Mouse (Mus musculus) thymus, adult 2 months (tissue): Measurements from ENCODE around the gene Otud7a. TPM values are rescaled to one million over a fixed set of nuclear protein-coding genes. Genes with fewer than 3 reads are reported as not detected.

Experiments
- DNase-seq: peaks from one replicate; pipeline ENCODE4 v3.0.0; 2021
- H3K27ac ChIP-seq: fragments of 200-500 bp; 2 replicates; pipeline ENCODE4 v1.5.1; 2012; ENCODE audit warnings: low read length, control low read depth; ENCODE audit not compliant: control insufficient read depth, insufficient read depth
- H3K27me3 ChIP-seq: fragments of 200-500 bp; 2 replicates; pipeline ENCODE4 v1.6.1; 2012; ENCODE audit warnings: mild to moderate bottlenecking, low read length, moderate library complexity, mixed read lengths; ENCODE audit not compliant: control insufficient read depth, insufficient read depth
- H3K36me3 ChIP-seq: fragments of 200-500 bp; 2 replicates; pipeline ENCODE4 v1.6.1; 2012; ENCODE audit warnings: mild to moderate bottlenecking, low read length, moderate library complexity; ENCODE audit not compliant: control insufficient read depth, insufficient read depth
- H3K4me1 ChIP-seq: fragments of 200-500 bp; replicated peaks from 2 replicates; pipeline ENCODE4 v1.6.1; 2012; ENCODE audit warnings: low read length; ENCODE audit not compliant: control insufficient read depth, insufficient read depth
- H3K4me3 ChIP-seq: fragments of 200-500 bp; 2 replicates; pipeline ENCODE4 v1.5.1; 2012; ENCODE audit warnings: mild to moderate bottlenecking, low read length, control low read depth, moderate library complexity; ENCODE audit not compliant: control insufficient read depth, insufficient read depth
- CTCF ChIP-seq: fragments of 200-500 bp; IDR thresholded peaks from 2 replicates; pipeline ENCODE4 v1.5.1; 2012; ENCODE audit warnings: mild to moderate bottlenecking, control low read depth, low read length, moderate library complexity, borderline replicate concordance; ENCODE audit not compliant: control insufficient read depth, poor library complexity, insufficient read depth; ENCODE audit errors: extremely low read depth
- POLR2A ChIP-seq: fragments of 200-500 bp; IDR thresholded peaks from 2 replicates; pipeline ENCODE4 v1.6.1; 2012; ENCODE audit warnings: mild to moderate bottlenecking, low read length, control low read depth, moderate library complexity; ENCODE audit not compliant: control insufficient read depth, poor library complexity, insufficient read depth; ENCODE audit errors: extremely low read depth
- WGBS: fragments of 180-500 bp; shearing (Covaris S2); methylation state at CpG from one replicate; pipeline ENCODE4 v1.1.7; 2018; 5-methylcytosine and 5-hydroxymethylcytosine counted together
- polyA plus RNA-seq: library from polyadenylated mRNA; depleted of rRNA; stranded (reverse); fragments of >200 nt; gene quantifications from 2 replicates; pipeline ENCODE4 v1.2.3, GENCODE M21; 2012

Otud7a gene
- polyA plus RNA-seq, 1 experiment = 0.12 TPM

DNA sequence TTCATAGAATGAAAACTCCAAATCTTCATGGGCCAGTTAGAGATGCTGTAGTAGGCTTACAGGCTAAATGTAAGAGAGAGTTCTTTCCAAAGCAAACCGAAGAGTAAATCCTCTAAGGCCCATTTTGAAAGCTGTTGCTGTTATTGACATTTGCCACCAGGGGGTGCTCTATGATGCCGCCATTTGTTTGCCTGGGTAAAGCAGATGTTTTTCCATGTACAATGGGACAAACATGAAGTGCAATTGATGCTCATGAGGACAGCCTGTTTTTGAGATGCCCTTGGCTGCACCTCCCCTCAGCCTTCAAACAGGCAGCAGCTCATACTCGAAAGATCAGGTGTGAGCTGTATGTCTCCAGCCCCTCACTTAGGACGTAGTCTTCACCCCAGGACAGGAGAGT lies 307.5 kb downstream of the Otud7a start:
- H3K27me3 ChIP-seq = peaks cover 3% of the 10 kb centered on the region; the same call in 1 of the 2 replicates
- H3K27ac ChIP-seq = no peak overlapping the region
- TF ChIP-seq POLR2A = no peak
- TF ChIP-seq CTCF = no peak
- peak; percentile 51 for DNase-seq
- H3K36me3 ChIP-seq = no peaks in the 10 kb centered on the region
- WGBS = 45% methylated on average over 4 of the region's 4 CpGs
- no peak overlapping the region for H3K4me3 ChIP-seq
- H3K4me1 ChIP-seq = peaks cover 21% of the 10 kb centered on the region

DNA sequence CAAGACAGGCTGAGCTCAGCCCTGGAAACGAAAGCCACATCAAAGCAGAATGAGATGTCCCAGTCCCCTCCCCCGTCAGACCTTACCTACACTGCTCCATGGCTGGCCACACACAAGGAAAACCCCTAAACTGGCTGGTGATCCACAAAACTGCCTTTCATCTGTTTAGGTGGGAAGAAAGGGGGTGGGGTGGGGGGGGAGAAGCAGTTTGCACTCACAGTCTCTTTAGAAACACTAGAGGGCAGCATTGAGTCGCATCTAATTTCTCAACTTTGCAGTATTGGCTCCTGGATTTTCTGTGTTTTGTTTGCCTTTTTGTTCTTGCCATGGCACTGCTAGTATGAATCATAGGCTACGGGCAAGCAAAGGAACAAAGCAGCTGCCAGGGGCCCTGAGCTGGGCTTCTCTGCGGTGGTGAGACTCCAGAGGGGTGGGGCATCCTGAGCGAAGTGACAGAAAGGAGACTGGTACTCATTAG lies 308.8 kb downstream of the Otud7a start:
- H3K27me3 ChIP-seq = peaks cover 12% of the 10 kb centered on the region; the same call in 1 of the 2 replicates
- whole genome bisulfite sequencing = 14% methylated on average over 6 of the region's 6 CpGs
- H3K27ac ChIP-seq = no peak overlapping the region
- DNase-seq = no peak
- peaks cover 28% of the 10 kb centered on the region for H3K4me1 ChIP-seq
- no peaks in the 10 kb centered on the region for H3K36me3 ChIP-seq
- no peak overlapping the region for H3K4me3 ChIP-seq
- no peak for TF ChIP-seq POLR2A
- no peak for TF ChIP-seq CTCF

DNA sequence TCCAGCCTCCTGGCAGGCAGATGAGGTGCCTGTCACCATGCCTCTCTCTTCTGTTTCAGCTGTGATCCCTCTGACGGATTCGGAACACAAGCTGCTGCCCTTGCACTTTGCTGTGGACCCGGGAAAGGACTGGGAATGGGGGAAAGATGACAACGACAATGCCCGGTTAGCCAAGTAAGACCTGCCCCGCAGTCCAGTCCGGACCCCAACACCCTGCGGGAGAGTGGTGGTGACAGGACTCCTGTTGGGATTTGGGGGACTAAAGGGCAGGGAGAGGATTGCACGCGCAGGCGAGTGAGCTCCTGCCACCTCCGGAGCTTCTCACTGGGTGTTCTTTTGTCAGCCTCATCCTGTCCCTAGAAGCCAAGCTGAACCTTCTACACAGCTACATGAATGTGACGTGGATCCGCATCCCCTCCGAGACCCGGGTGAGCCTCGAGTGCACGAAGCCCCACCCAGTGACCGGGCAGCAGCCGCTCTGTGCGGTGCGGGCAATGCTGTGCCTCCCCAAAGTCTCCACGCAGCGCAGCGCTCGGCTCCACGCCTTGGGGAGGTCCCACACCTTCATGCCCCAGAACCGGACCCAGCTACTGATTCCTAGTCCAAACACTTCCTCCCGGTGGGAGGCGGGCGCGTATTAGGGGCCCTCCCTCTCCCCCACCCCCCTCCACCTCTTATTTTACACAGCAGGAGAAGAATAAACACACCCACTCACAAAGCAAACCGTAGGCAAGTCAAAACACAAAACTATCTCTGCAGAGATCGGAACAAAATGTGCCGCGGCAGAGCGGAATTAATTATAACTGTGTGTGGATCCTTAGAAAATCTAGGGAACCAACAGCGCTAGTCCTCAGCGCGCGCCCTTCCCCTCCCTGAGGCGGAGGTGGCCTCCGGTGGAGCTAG lies 310.3 kb downstream of the Otud7a start:
- DNase-seq = peak; percentile 31
- peaks cover 20% of the 10 kb centered on the region; the same call in 1 of the 2 replicates for H3K27me3 ChIP-seq
- H3K4me1 ChIP-seq = peaks cover 30% of the 10 kb centered on the region
- no peaks in the 10 kb centered on the region for H3K36me3 ChIP-seq
- H3K27ac ChIP-seq = no peak overlapping the region
- 8% methylated on average over 43 of the region's 43 CpGs for WGBS
- TF ChIP-seq CTCF (no peak), POLR2A (no peak)
- peak overlapping the region; percentile 24 for H3K4me3 ChIP-seq

DNA sequence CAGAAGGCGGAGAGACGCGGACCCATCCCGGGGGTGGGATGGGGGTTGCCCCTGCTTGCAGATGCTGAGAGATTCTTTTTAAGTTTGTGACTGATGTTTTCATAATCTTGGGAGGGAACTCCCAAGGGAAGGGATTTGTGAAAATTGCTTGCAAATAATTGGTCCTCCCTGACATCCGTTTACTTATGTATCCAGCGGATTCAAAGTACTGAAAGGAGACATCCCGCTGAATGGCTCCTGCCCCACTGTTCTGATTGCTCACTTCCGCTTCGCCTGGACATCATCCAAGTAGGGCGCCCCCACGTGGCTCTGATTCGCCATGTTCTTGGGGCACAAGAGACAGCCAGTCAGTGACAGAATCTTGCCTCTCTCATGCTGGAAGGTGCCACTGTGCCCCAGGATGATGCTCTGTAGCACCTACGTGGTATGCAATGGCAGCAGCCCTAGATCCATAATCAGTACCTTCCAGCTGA lies 311.0 kb downstream of the Otud7a start:
- WGBS = 3% methylated on average over 13 of the region's 13 CpGs
- no peak overlapping the region for H3K27ac ChIP-seq
- H3K36me3 ChIP-seq = no peaks in the 10 kb centered on the region

DNA sequence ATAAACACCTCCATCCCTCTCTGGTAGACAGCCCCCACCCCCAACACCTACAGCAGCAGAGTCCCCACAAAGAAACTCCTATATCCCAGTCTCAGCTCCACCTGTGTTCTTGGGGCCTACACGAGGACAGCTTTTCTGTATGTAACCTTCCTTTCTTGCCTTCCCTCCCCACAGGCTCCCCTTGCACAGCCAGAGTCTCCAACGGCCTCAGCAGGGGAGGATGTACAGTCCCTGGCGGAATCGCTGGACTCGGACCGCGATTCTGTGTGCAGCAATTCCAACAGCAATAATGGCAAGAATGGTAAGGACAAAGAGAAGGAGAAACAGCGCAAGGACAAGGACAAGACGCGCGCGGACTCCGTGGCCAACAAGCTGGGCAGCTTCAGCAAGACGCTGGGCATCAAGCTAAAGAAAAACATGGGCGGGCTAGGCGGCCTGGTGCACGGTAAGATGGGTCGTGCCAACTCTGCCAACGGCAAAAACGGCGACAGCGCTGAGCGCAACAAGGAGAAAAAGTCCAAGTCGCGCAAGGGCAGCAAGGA lies 312.7 kb downstream of the Otud7a start:
- Histone ChIP-seq H3K4me3 (no peak overlapping the region), H3K27me3 (peaks cover 20% of the 10 kb centered on the region; the same call in 1 of the 2 replicates), H3K4me1 (peaks cover 30% of the 10 kb centered on the region), H3K27ac (no peak overlapping the region), H3K36me3 (no peaks in the 10 kb centered on the region)
- TF ChIP-seq POLR2A (no peak), CTCF (no peak)
- no peak for DNase-seq
- 18% methylated on average over 25 of the region's 25 CpGs for WGBS

More for the DNA sequence above, 311.0 kb downstream of the Otud7a start:
- peaks cover 30% of the 10 kb centered on the region for H3K4me1 ChIP-seq
- TF ChIP-seq POLR2A = no peak
- 0 out of 2 replicates have a peak, but pooled peaks have one; percentile 44 for TF ChIP-seq CTCF
- H3K27me3 ChIP-seq = peaks cover 20% of the 10 kb centered on the region; the same call in 1 of the 2 replicates
- H3K4me3 ChIP-seq = peak overlapping the region; percentile 6
- peak; percentile 79 for DNase-seq

DNA sequence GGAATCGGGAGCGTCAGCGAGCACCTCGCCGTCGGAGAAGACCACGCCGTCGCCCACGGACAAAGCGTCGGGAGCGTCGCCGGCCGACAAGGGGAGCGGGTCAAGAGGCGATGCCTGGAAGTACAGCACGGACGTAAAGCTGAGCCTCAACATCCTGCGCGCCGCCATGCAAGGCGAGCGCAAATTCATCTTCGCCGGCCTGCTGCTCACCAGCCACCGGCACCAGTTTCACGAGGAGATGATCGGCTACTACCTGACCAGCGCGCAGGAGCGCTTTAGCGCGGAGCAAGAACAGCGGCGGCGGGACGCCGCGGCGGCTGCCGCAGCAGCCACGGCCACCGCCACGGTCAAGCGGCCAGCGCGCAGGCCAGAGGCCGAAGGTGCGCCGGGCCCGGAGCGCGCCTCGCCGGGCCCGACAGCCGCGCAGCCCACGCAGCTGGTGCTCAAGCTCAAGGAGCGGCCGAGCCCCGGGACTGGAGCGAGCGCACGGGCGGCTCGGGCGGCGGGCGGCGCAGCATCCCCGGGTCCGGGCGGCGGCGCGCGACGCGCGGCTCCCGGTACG lies 313.2 kb downstream of the Otud7a start:
- Histone ChIP-seq H3K4me1 (peaks cover 30% of the 10 kb centered on the region), H3K4me3 (no peak overlapping the region), H3K27me3 (peaks cover 20% of the 10 kb centered on the region; the same call in 1 of the 2 replicates), H3K27ac (no peak overlapping the region), H3K36me3 (no peaks in the 10 kb centered on the region)
- no peak for TF ChIP-seq CTCF
- no peak for TF ChIP-seq POLR2A
- DNase-seq = no peak
- 3% methylated on average over 85 of the region's 85 CpGs for WGBS
